Mouse (Mus musculus): ENCODE measurements around the gene Tstd2.

GRCm38 (mm10) chr4:46120767-46121166, 17.7 kb downstream of the Tstd2 start:
- TF ChIP-seq CTCF (IDR thresholded peaks at IDR 0.05; ENCODE audit: extremely low read depth, insufficient read length, insufficient replicate concordance, low read depth, low read length) (no peak), POLR2A (IDR thresholded peaks at IDR 0.05; ENCODE audit: low read depth, low read length) (no peak)
